Mouse (Mus musculus) ES-E14 (cell line): ENCODE measurements around the gene Runx3.

Experiments used
- HCFC1 ChIP-seq: IDR thresholded peaks from 2 replicates; pipeline ENCODE4 v1.6.1; 2012; ENCODE audit warnings: low read length, inconsistent platforms, borderline replicate concordance; ENCODE audit not compliant: insufficient read depth
- MAFK ChIP-seq: IDR thresholded peaks from 2 replicates; pipeline ENCODE4 v1.6.1; 2014; ENCODE audit warnings: mild to moderate bottlenecking, low read depth, low read length, inconsistent platforms; ENCODE audit not compliant: insufficient read depth
- ZC3H11A ChIP-seq: IDR thresholded peaks from 2 replicates; pipeline ENCODE4 v1.6.1; 2012; ENCODE audit warnings: low read depth, mild to moderate bottlenecking, inconsistent platforms, low read length, borderline replicate concordance

- TF ChIP-seq MAFK (no peak), HCFC1 (no peak), ZC3H11A (no peak)
Measured at GRCm38 (mm10) chr4:135209846-135210245, 89.4 kb downstream of the Runx3 start.
